Mouse (Mus musculus) left cerebral cortex, postnatal 14 days (tissue): ENCODE results near the gene P2rx7. TPM values are rescaled to one million over a fixed set of nuclear protein-coding genes. Genes with fewer than 3 reads are reported as not detected.

Experiments used
- DNase-seq, 2 experiments: peaks; one replicate each; pipeline ENCODE4 v3.0.0; 2021 to 2022; ENCODE audit warnings: low spot score in 2 of 2, mixed read lengths in 1 of 2
- intact Hi-C: fragments of 180-260 bp; cut with DNase I; formaldehyde crosslinking; loops from one replicate; pipeline ENCODE4 v1.15.1; 2025
- microRNA-seq, 2 experiments: library from miRNA; unstranded; fragments of <30 nt; microRNA quantifications; one replicate each; pipeline ENCODE4 v1.2.0; 2022
- total RNA-seq, 2 experiments: library from RNA; stranded (reverse); gene quantifications; 2 replicates each; pipeline ENCODE4 v1.2.3; 2021

The P2rx7 gene
- total RNA-seq, 2 experiments from 2014 or later = 6.3 to 6.8 TPM

DNA sequence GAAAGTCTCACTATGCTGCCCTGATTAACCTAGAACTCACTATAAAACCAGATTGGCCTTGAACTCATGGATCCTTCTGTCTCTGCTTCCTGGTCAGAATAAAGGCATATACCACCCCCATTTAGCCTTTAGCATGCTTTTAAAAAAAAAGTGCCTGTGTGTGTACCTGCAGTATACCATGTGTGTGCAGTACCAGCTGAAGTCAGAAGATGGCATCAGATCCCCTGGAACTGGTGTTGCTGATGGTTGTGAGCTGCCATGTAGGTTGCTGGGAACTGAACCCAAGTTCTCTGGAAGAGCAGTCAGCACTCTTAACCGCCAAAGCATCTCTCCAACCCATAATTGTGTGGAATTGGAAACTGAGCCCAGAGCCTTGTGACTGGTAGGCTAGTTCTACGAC is 73.1 kb downstream of the P2rx7 start:
- intact Hi-C loops = no loop called here
- DNase-seq = no peak

DNA sequence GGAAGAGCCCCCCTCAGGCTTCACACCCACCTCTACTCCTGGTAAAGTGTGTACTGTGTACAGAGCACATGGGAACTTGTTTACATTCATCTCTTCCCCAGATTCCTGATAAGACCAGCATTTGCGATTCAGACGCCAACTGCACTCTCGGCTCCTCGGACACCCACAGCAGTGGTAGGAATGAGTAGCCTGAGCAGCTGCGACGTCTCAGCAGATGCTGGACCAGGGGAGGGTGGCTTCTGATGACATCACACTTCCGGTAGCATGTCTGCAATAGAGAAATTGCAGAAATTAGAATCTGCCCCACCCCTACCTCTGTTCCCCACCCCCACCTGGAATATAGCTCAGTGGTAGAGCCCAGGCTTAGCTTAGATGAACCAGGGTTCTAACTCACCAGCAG is 74.7 kb downstream of the P2rx7 start:
- intact Hi-C loops = no loop called here
- no peak for DNase-seq

GRCm38 (mm10) chr5:122719168-122719567 is 75.5 kb downstream of the P2rx7 start:
- DNase-seq = no peak
- intact Hi-C loops = no loop called here

DNA sequence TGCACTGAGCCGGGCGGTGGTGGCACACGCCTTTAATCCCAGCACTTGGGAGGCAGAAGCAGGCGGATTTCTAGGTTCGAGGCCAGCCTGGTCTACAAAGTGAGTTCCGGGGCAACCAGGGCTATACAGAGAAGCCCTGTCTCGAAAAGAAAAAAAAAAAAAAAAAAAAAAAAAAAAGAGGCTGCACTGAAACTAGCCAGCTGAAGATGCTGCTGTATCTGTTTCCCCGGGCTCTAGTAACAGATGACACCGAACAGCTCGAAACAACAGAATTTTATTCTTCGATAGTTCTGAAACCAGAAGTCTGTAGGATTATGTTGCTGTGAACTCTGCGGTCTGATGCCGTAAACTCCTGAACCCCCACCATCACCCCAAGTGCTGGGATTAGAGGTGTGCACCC is 81.7 kb downstream of the P2rx7 start:
- intact Hi-C loops = loop anchor here (5.0 kb wide), 2 partner anchors 83 to 323 kb away; partner anchors contain the start of gene P2rx7

DNA sequence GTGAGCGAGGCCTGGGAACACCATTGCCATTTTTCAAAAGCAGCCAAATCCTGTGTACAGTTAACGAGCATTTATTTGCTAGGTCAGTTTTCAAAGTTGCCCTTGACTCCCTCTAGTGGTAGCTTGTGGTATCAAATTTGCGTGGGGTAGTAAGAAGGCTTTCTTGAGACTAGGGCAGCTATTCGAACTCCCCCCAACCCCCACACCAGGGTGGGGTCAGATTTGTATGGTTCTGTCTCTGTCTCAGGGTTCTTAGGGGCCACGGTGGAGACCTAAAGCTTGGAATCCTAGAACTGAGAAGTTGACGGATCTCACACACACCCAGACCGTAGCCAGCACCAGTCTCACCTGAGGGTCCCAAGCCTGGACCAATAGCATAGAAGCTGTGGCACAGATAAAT is 82.4 kb downstream of the P2rx7 start:
- intact Hi-C loops = loop anchor here (5.0 kb wide), 2 partner anchors 84 to 324 kb away; partner anchors contain the start of gene P2rx7

More for the DNA sequence above, 81.7 kb downstream of the P2rx7 start:
- DNase-seq = no peak

GRCm38 (mm10) chr5:122726595-122726994 is 82.9 kb downstream of the P2rx7 start:
- intact Hi-C loops = loop anchor here (5.0 kb wide), 2 partner anchors 84 to 324 kb away; partner anchors contain the start of gene P2rx7

More for the DNA sequence above, 82.4 kb downstream of the P2rx7 start:
- DNase-seq = peak; percentile 86 to 88

DNA sequence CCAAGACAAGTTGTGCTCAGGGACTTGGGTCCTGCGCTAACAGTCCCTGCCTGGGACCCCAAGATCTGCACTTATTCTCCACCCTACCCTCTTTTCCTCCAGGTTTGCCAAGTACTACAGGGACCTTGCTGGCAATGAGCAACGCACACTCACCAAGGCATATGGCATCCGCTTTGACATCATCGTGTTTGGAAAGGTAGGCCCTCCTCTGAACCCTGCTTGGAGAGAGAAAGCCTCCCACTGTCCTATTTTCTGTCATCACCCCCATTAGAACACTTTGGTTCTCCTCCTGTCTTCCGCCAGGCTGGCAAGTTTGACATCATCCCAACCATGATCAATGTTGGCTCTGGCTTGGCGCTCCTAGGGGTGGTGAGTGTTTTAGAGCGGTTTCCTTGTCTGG is 83.4 kb downstream of the P2rx7 start:
- intact Hi-C loops = loop anchor here (5.0 kb wide), 2 partner anchors 85 to 325 kb away; partner anchors contain the start of gene P2rx7
- no peak for DNase-seq

More at GRCm38 (mm10) chr5:122726595-122726994, 82.9 kb downstream of the P2rx7 start:
- DNase-seq = no peak

DNA sequence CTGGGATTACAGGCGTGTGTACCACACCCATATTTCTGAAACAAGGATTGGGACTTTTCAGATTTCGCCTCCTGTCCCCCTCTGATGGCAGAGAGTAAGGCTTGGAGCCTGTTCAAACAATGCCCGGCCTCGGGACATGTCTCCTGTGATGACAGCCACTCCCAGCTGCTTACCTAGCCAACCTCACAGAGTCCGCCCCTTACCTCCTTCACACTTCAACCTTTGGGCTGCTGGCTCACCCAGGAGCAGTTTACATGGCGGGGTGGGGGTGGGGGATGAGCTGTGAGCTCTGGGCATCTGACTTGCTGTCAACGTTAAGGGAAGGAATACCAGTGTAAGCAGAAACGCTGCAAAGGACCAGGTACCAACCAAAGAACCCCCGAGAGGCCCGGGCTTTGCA is 87.1 kb downstream of the P2rx7 start:
- intact Hi-C loops = no loop called here
- DNase-seq = no peak

GRCm38 (mm10) chr5:122731321-122731720 is 87.6 kb downstream of the P2rx7 start:
- peak; percentile 62 to 63 for DNase-seq
- intact Hi-C loops = no loop called here

GRCm38 (mm10) chr5:122731991-122732673 is 88.4 kb downstream of the P2rx7 start:
- DNase-seq = no peak
- intact Hi-C loops = no loop called here

GRCm38 (mm10) chr5:122733881-122734280 is 90.2 kb downstream of the P2rx7 start:
- intact Hi-C loops = no loop called here
- no peak for DNase-seq

DNA sequence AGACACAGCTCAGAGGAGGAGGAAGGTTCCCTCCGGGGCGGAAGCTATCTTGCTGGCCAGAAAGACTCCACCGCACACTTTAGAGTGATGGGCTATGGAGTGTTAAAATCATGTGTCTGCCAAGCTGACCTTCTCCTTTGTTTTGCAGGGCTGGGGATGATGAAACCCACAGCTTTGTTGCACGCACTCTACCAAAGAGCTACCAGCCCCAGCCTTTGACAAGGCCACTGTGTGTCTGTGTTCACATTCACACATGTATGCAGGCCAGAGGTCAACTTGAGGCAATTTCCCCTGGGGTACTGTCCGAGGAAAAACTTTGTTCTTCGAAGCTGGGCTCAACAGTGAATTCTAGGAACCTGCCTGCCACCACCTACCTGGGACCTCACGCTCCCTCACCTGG is 92.1 kb downstream of the P2rx7 start:
- intact Hi-C loops = no loop called here
- DNase-seq = no peak

- no peak for DNase-seq
- intact Hi-C loops = no loop called here
These were observed 93.0 kb downstream of the P2rx7 start for GRCm38 (mm10) chr5:122736761-122737160.

Small RNAs within 50 kb of the gene (microRNA-seq; reads per million reads assigned to microRNA genes)
- 1.3 to 2.9 reads per million in 2 experiments for gene Mir8115

Other genes starting within 250 kb of the P2rx7 start
- gene Anapc7, start 222.2 kb upstream of the P2rx7 start, total RNA-seq = 10 to 100 TPM; 29.5 to 31.2 TPM
- gene Atp2a2, start 141.7 kb upstream of the P2rx7 start, total RNA-seq = 100 to 1,000 TPM; 737 to 785 TPM
- gene Ift81, start 29.4 kb upstream of the P2rx7 start, total RNA-seq = 10 to 100 TPM; 35.5 to 36.5 TPM
- 10 to 100 TPM; 11.3 to 11.9 TPM for gene P2rx4, start 63.6 kb downstream of the P2rx7 start, total RNA-seq
- 100 to 1,000 TPM; 214 to 248 TPM for gene Camkk2, start 135.5 kb downstream of the P2rx7 start, total RNA-seq
- gene Anapc5, start 177.4 kb downstream of the P2rx7 start, total RNA-seq = 100 to 1,000 TPM; 239 to 248 TPM
- gene Rnf34, start 206.1 kb downstream of the P2rx7 start, total RNA-seq = 10 to 100 TPM; 44.6 to 53.8 TPM